Mouse (Mus musculus): Measurements from ENCODE around the gene A830018L16Rik.
A peak's percentile ranks its signal among the peaks of the same experiment; 100 is the strongest.

The A830018L16Rik gene

DNA sequence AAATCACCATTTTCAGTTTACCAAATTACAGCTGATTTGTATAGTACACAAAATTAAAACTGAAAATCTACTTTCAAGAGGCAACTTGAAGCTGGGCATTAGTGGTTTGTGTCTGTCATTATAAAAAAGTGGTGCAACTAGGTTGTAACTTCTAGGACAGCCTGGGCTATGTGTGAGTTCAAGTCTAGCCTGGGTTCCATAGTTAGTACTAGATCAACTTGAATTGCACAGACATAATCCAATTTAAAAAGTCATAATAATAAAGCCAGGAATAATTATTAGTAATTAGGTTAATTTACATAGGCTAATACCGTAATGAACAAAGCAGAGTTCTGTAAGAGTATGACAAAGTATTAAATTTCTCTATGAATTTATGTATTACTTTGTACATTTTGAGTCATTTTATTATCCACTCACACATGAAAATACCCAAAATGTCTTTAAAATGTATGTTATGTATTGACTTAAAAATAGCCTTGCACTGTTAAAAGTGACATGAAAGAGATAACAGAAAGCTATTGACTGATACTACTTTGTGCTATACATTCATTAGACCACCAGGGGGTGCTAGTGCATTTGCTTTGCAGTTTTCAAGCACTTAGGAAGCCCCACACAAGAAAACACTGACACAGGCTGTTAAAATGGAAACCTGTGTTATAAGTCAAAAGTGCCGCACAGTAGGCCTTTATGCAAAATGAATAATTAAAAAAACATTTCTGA lies 243.6 kb downstream of the A830018L16Rik start:
- peak; percentile 53 to 61 for DNase-seq

DNA sequence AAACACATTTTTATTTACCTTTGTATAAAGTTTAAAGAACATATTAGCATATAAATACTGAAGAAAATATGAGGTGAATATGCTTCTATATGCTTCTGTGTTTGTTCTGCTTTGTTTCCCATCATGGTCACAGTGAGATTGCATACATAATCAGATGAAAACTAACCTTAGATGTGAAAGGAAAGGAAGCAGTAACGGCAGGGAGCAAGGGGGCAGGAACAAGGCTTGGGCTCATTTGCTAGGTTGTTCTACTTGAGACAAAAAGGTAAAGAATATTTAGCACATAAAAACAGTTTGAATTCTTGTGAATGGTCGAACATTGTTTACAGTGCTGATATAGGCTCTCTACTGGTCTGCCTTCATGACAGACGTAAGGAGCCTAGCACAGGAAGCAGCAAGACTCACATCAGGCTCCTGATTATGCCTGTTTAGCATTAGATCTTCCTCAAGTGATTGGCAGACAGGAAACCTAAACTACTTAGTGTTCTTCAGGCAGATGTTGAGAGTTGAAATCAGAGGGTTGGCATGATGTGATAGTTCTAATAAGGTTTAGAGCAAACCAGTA lies 244.2 kb downstream of the A830018L16Rik start:
- DNase-seq: no peak

DNA sequence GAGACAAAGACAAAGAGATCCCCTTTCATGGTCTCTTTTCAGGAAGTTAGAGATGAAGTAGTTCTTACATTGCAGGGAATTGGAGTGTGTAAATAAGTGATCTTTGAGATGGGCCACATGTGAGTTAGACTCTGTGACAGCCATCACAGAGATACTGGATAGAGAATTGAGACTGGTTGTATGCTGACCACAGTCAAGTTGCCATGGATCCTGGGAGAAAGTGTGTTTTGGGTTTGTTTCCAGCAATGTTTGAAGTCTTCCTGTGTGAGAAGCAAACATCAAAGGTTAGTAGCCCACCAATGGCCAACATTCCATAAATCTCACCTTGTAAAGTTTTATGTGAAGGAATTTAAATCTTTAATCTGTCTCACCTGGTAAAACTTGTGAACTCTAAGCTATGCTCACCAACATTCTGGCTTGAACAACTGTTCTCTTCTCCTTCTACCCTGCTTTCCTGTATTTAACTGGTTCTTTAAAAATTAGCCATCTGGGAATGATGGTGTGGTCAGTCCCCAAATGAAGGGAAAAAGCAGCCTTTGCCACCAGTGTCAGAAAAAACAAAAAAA lies 330.9 kb downstream of the A830018L16Rik start:
- no peak for DNase-seq

DNA sequence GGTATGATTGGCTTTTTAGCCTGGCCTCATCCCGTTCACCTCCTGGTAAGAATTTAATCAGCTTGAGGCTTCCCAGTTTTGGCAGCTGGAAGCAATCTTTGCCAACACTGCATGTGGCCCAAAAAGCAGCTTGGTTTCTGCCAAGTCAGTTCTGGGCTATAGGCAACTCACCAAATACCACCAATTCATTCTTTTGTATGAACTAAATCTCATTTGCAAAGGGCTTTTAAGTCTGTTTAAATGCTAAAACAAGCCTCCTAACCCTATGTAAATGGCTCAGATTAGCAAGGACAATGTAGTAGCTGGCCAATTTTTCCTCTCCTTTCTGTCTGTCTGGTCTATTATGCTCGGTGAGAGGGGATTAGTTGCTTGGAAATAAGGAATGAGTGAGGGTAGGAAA lies 334.5 kb downstream of the A830018L16Rik start:
- DNase-seq: no peak

DNA sequence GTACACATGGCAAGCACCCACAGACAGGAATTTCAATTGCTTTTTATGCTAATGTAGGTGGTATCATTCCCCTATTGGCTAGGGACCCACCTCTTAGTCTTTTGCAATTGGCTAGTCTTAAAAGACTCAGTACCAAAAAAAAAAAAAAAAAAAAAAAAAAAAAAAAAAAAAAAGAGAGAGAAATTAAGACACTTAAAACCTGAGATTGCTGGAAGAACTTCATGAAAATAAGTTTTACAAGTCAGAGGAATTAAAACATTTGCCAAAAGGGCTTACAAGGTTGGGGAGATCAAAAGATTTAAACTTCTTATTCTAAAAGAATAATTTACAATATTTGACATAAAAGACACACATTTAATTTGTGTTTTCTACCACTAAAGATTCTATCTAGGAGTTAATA lies 336.2 kb downstream of the A830018L16Rik start:
- no peak for DNase-seq

DNA sequence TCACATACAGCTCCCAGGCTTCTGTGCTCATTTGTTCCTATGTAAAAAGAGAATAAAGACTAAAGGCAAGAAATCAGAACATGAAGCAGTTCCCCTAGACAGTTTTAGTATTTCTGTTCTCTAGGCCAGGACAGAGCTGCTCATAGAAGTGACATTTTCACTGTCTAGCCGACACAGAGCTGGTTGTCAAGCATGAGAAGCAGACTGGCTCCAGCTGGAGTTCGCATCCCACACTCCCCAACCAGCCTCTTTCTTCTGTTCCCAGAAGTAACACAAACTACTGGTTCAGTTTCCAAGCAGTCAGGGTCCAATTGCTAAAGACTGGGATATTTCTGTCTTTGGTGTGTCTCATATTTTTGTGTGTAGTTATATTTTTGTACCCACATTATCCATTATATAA lies 336.7 kb downstream of the A830018L16Rik start:
- no peak for DNase-seq

DNA sequence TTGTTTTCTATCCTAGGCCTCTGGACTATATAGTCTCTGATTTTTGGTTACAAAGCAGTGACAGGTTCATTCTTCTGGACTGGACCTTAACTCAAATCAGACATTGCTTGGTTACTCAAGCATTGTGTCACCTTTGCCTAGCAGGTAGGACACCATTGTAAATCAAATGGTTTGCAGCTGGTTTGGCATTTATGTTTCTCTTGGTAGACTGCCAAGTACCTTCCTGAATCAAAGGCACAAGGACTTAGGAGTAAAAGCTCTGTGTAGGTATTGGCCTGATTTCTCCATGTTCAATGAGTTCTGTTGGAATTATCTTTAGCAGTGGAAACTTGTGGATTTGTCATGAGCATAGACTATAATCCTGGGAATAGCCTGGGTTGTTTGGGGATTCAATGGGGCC lies 338.1 kb downstream of the A830018L16Rik start:
- peak; percentile 3 to 39 for DNase-seq

DNA sequence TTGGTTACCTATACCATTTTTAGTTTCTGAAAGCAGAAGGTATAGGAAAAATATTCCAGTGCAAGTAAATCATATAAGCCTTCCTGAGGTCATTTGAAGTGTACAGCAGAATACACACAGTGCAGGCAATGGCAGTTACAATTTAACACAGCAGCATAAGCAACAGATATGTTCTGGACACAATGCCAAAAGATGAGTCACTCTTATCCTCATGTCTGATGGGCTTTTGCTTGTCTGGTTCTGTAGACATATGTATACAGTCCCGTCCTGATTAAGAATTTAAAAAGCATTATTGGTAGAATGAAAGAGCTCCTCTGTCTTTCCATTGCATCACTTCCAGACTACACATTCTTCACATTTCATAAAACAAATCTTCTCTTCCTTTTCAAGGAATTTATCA lies 374.4 kb downstream of the A830018L16Rik start:
- no peak for DNase-seq

DNA sequence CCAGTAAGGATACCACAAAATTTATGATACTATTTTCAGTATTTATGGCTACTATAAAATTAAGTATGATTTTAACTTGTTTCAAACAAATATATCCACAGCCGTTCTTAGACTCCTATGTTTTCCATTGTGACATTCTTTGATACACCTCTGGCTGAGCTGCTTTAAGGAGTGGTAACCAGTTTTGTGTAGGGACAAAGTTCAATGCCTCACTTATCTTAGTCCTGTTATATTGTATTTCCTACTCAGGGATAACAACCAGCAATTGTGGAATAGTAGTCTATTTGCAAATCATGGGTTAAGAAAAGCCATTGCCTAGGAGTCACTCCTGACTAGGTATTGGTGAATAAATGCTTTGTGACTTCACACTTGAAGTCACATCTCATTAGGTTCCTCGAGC lies 378.9 kb downstream of the A830018L16Rik start:
- DNase-seq: no peak

DNA sequence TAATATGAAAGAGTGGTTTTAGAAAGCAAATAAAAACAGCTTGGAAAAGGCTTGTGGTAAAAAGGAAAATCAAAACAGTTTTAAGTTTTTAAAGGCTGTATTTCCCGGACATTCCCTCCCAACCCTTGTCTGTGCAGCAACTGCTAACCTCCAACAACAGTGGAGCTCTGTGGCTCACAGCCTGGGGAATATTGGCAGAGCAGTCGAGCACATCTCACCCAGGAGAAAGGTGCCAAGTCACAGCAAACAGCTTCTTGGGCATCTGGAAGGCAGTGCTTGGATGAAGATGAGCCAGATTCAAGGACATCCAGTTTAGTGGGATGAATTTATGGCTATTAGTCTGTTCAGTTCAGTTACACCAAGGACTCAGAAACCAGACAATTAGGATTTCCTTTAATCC lies 381.8 kb downstream of the A830018L16Rik start:
- peak in 1 of 2 experiments; percentile 1 for DNase-seq

DNA sequence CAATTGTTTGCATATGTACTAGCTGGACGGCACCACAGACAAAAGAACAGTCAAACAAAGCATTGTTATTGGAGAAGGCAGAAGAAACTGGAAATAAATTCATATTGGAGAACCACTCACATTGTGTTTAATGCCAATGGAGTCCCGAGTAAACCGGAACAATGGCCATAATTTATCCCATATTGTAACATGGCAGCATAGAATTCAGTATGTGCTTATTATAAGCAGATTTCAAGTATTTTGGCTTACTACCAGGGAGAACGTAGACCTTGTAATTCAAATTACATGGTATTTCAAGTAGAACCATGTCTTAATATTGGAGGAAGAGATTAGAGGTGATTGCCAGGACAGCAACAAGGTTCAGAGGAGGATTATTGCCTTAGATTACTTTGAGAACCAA lies 458.9 kb downstream of the A830018L16Rik start:
- DNase-seq: no peak

DNA sequence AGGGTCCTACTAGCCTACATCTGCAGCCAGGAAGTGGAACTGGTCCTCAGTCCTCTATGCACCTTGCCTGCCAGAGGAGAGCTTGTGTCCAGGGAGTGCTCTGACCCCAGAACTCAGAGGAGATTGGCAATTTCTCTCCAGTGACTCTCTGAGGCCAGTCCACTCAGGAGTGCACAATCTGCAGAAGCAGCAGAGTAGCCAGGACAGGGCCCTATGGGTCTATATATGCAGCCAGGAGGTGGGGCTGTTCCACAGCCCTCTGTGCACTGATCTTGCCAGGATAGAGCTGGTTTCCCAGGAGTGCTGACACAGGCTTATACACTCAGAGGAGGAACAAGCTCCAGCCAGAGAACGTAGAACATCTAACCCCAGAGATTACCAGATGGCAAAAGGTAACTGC lies 459.7 kb downstream of the A830018L16Rik start:
- peak in 1 of 2 experiments; percentile 0 for DNase-seq

DNA sequence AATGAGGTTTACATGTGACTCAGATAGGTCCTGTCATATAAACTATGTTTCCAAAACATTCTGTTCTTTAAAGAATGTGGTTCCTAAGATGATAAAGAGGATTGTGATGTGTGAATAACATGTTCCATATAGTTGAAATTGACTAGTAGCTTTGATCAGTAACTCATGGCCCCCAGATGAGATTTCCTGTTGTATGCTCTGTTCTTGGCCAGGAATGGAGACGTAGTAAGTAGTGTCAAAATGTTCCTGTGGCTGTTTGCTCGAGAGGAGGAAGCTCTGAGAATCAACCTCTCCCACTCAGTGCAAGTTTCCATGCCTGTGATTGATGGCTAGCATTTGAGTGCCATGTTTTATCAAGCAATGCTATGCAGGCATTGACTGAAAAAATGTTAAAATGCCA lies 467.8 kb downstream of the A830018L16Rik start:
- DNase-seq: no peak

DNA sequence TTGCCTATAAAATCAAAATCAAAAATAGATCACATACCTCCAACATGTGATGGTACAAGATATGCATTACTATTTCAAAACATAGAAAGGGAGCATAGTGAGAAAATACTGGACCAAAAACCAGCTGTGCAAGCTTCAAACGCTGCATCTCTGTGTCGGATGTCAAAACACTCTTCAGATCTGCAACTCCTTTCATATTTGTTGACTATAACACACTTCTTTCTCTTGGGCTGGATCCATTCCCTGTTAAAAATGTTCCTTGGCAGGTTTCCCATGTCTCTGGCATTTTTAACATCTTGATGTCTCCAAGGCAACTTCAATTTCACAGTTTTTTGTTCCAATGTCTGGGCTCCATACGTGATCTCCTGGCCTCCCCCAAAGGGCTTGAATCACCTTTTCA lies 481.8 kb downstream of the A830018L16Rik start:
- no peak for DNase-seq

DNA sequence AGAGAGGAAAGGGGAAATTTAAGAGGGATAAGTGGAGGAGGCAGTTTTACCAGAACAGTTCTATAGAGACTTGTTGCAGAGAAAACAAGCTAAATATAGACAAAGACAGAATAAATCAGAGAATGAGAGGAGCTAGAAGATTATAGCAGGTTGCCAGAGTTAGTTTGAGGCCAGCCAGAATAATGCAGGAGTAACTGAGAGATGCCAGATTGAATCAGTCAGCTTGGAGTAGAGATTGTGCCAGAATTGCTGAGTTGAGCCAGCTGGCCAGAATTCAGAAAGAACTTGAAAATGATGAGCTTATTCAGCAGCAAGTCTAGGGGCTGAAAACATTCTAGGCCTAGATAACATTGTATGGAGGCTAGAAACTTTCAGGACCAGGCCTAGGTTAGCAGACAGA lies 502.0 kb downstream of the A830018L16Rik start:
- DNase-seq: no peak

DNA sequence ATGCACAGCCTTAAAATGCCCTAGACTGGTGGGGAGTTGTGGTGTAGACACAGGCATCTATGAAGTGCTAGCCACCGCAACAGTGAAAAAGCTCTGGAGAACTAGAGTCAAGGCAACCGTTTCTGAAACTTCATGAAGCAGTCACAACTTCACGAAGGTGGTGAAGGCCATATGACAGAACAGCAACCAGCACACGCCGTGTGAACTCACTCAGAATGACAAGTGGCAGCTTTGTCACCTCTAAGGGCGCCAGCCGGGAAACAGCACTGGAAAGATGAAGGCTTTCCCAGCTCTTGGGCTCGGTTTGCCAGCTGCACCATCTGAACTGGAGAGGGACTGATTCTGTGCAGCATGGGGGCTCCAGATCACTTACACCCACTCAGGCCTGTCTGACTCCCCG lies 523.1 kb downstream of the A830018L16Rik start:
- no peak for DNase-seq

DNA sequence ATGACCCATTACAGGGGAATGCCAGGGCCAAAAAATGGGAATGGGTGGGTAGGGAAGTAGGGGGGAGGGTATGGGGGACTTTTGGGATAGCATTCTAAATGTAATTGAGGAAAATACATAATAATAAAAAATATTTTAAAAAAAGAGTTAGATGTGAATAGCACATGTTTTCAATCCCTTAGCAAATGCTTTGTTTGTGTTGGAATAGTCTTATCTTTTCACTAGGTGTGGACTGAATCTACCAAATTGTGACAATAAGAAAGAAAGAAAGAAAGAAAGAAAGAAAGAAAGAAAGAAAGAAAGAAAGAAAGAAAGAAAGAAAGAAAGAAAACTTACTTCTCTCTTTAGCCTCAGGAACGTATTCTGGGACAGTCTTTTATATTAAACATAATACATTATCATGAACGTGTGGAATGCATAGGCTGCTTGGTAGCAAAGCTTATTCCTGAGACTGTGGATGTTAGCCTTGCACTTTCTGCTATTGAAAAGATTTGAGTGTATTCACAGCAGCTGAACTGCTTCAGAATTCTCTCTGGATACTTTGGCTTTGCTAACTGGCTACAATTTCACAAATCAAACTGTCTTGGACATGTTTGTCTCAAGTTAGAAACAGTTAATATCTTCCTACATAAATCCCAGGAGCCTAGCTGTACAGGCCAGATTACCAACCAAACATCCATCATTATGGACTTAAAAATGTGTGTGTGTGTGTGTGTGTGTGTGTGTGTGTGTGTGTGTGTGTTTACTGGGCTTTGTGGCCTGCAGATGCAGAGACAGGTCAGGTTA lies 545.7 kb downstream of the A830018L16Rik start:
- no peak for DNase-seq

DNA sequence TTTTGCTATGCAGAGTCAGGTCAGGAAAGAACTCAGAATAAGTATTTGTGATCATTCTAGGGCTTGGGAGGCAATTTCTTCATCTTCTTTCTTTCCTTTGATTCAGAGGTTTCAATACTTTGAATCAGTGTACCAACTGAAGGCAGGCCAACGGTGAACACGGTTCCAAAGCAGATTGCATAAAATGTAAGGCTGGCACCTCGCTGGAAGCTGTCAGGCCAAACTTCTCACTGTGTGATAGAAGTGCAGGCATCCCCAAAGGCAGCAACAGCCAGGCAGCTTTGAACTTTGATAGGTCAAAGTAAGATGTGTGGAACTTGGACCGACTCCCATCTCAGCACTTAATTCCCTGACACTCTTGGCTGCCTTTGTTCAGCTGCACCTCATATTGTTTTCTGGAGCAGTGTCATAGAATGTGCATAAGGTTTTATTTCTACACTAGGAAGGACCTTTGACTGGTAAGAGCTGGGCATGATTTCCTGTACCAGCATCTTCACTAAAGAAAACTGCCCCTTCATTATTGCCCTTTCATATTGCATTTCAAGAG lies 568.8 kb downstream of the A830018L16Rik start:
- peak in 1 of 2 experiments; percentile 5 for DNase-seq

DNA sequence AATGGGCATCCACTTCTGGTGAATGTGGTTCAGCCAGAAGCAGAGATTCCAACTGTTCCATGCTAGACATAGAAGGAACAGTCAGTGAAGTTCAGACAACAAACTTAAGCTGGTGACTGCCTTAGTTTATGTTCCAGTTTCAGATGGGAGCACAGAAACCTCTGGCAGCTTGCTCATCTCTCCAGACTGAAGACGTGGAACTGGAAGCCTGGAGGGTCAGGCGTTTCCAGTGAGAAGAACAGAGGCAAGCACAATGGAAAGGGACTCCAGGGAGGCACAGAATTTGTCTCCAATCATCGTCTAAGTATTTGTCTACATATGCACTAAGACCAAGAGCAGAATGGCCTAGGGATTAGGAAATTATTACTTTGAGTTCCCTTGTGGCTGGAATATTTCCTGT lies 576.1 kb downstream of the A830018L16Rik start:
- no peak for DNase-seq

DNA sequence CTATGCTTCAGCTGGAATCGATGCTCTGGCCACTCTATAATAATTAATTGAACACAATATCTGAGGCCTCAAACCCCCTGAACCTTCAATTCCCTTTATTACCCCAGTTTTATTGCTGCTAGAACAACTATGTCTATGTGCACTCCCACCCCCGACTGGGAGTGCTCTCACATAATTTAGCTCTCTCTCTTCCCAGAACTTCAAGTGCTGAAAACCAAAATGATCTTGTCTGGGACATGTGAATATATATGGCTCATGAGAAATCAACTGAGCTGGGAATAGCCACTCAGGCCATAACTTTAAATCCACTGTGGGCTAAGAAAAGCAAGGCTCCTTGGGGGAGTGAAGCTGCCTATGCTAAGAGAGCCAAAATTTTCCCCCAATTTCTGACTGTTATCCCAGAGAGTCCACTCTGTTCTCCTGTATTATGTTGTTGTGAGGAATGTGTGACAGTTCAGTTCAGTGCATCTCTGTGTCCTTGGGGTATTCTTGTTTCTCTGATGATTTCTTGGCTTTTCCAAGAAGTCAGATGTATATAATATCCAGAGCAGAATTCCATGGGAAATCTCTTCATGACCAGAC lies 582.5 kb downstream of the A830018L16Rik start:
- DNase-seq: no peak

DNA sequence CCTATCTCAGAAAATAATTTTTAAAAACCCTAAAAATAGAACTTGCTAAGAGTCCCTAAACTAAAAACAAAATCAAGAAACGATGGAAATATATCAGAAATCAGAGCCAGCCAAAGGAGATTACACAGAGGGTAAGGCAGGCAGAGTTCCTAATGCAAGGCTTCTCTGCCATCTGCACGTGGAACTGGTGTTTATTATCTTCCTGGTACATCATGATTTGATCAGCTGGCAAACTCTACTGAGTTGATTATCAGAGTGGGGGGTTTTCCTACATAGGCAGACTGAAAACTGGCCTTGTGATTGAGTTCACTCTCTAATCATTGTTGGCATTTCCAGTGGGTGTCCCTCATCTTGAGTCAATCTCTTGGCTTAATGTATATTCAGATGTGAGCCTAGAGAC lies 583.7 kb downstream of the A830018L16Rik start:
- no peak for DNase-seq

DNA sequence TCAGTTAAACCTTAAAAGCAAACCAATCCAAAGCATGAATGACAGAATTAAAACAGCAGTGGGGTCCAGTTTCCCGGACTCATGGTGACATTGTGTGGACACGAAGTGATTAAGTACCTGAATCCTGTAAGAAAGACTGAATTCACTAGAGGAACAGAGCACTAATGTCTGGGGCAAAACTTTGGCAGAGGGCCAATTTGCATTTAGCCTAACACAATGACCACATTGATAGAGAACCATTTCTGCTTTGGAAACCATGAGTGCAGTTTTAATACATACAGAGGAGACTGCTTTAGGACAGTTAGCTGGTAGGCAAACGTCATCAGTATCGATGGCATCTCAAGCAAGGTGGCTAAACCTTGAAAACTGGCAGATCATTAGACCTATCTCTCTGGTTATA lies 586.7 kb downstream of the A830018L16Rik start:
- DNase-seq: no peak
